ENCODE assay signal across 8 mouse cellular contexts in genomic region chr7:44816470-44817021, GRCm38 (mm10). TPM values are rescaled to one million over a fixed set of nuclear protein-coding genes. Genes with fewer than 3 reads are reported as not detected.
DNase-seq lines count a peak whose midpoint lies in the region; ATAC-seq and TF ChIP-seq lines count a peak whose summit lies in the region.

Gene Atf5, minus strand, starts transcription at chr7:44816658.

- under 1% methylated on average over 52 of the region's 57 CpGs for WGBS in bone marrow, adult 2 months
- WGBS in forebrain, embryonic 16.5 days: under 1% methylated on average over 51 of the region's 57 CpGs
- under 1% methylated on average over 55 of the region's 57 CpGs for WGBS in hindbrain, embryonic 13.5 days
- 2% methylated on average over 51 of the region's 57 CpGs for WGBS in liver, adult 2 months
- WGBS in neural tube, embryonic 13.5 days: under 1% methylated on average over 50 of the region's 57 CpGs

- H3K9me3 ChIP-seq in megakaryocyte, embryonic 14.5 days: no peaks in the 10 kb centered on the region
- no peaks in the 10 kb centered on the region for H3K9me3 ChIP-seq in forebrain, embryonic 16.5 days (ENCODE audit: control insufficient read depth, low read length)
- H3K9me3 ChIP-seq in hindbrain, embryonic 13.5 days: no peaks in the 10 kb centered on the region
- H3K9me3 ChIP-seq in neural tube, embryonic 13.5 days: no peaks in the 10 kb centered on the region

- H3K27me3 ChIP-seq in megakaryocyte, embryonic 14.5 days (replicated peaks): no peaks in the 10 kb centered on the region
- H3K27me3 ChIP-seq in forebrain, embryonic 16.5 days (replicated peaks; ENCODE audit: control insufficient read depth, insufficient read depth, low read length): no peaks in the 10 kb centered on the region
- no peaks in the 10 kb centered on the region for H3K27me3 ChIP-seq in hindbrain, embryonic 13.5 days
- H3K27me3 ChIP-seq in liver, adult 2 months (ENCODE audit: control insufficient read depth, insufficient read depth, low read length): no peaks in the 10 kb centered on the region
- no peaks in the 10 kb centered on the region for H3K27me3 ChIP-seq in neural tube, embryonic 13.5 days

- no peak for TF ChIP-seq CTCF in bone marrow, adult 2 months (IDR thresholded peaks at IDR 0.05; ENCODE audit: control insufficient read depth, insufficient read depth, low read length)
- no peak for TF ChIP-seq CTCF in liver, adult 2 months (IDR thresholded peaks at IDR 0.05; ENCODE audit: low read depth, low read length)

- peaks cover 66% of the 10 kb centered on the region for H3K36me3 ChIP-seq in megakaryocyte, embryonic 14.5 days (replicated peaks; ENCODE audit: low read length)
- H3K36me3 ChIP-seq in forebrain, embryonic 16.5 days (ENCODE audit: control insufficient read depth, insufficient read depth): no peaks in the 10 kb centered on the region
- H3K36me3 ChIP-seq in hindbrain, embryonic 13.5 days: 0 out of 2 replicates have a peak, but pooled peaks cover 5% of the 10 kb centered on the region
- peaks cover 17% of the 10 kb centered on the region for H3K36me3 ChIP-seq in liver, adult 2 months (ENCODE audit: control insufficient read depth, insufficient read depth, low read length)
- H3K36me3 ChIP-seq in neural tube, embryonic 13.5 days: peaks cover 4% of the 10 kb centered on the region; the same call in 1 of the 2 replicates

- peak within 1 kb of the TSS; percentile 98 for H3K4me3 ChIP-seq in megakaryocyte, embryonic 14.5 days (replicated peaks)
- peak within 1 kb of the TSS; percentile 89 for H3K4me3 ChIP-seq in bone marrow, adult 2 months (replicated peaks; ENCODE audit: control insufficient read depth, low read depth, low read length)
- peak within 1 kb of the TSS; percentile 88 for H3K4me3 ChIP-seq in forebrain, embryonic 16.5 days (replicated peaks; ENCODE audit: low read length)
- H3K4me3 ChIP-seq in hindbrain, embryonic 13.5 days: peak within 1 kb of the TSS; percentile 84
- peak within 1 kb of the TSS; percentile 87 for H3K4me3 ChIP-seq in liver, adult 2 months (ENCODE audit: insufficient read depth, low read depth, low read length)
- H3K4me3 ChIP-seq in neural tube, embryonic 13.5 days: peak within 1 kb of the TSS; percentile 84

- peak within 1 kb of the TSS; percentile 91 for H3K9ac ChIP-seq in forebrain, embryonic 16.5 days (replicated peaks; ENCODE audit: low read depth, low read length)
- peak within 1 kb of the TSS; percentile 93 for H3K9ac ChIP-seq in hindbrain, embryonic 13.5 days
- peak within 1 kb of the TSS; percentile 98 for H3K9ac ChIP-seq in liver, adult 2 months (ENCODE audit: low read depth, low read length)
- peak within 1 kb of the TSS; percentile 93 for H3K9ac ChIP-seq in neural tube, embryonic 13.5 days

- peaks cover 14% of the 10 kb centered on the region; the same call in 1 of the 2 replicates for H3K79me2 ChIP-seq in liver, adult 2 months (ENCODE audit: control insufficient read depth, insufficient read depth, low read length)

- H3K4me1 ChIP-seq in megakaryocyte, embryonic 14.5 days: peaks cover 72% of the 10 kb centered on the region
- H3K4me1 ChIP-seq in bone marrow, adult 2 months (ENCODE audit: control insufficient read depth, insufficient read depth, low read length): peaks cover 8% of the 10 kb centered on the region
- peaks cover 42% of the 10 kb centered on the region for H3K4me1 ChIP-seq in forebrain, embryonic 16.5 days (replicated peaks; ENCODE audit: control insufficient read depth, insufficient read depth, low read length)
- peaks cover 48% of the 10 kb centered on the region for H3K4me1 ChIP-seq in hindbrain, embryonic 13.5 days (replicated peaks)
- peaks cover 40% of the 10 kb centered on the region for H3K4me1 ChIP-seq in liver, adult 2 months (ENCODE audit: control insufficient read depth, insufficient read depth, low read length)
- peaks cover 56% of the 10 kb centered on the region for H3K4me1 ChIP-seq in neural tube, embryonic 13.5 days (replicated peaks)

- H3K27ac ChIP-seq in bone marrow, adult 2 months (ENCODE audit: control insufficient read depth, insufficient read depth, low read depth, low read length, poor library complexity): peak within 1 kb of the TSS; percentile 76
- H3K27ac ChIP-seq in forebrain, embryonic 16.5 days (ENCODE audit: low read length): peak within 1 kb of the TSS; percentile 89
- H3K27ac ChIP-seq in hindbrain, embryonic 13.5 days: peak within 1 kb of the TSS; percentile 94
- H3K27ac ChIP-seq in liver, adult 2 months (replicated peaks; ENCODE audit: insufficient read depth, low read depth, low read length): peak within 1 kb of the TSS; percentile 93
- H3K27ac ChIP-seq in neural tube, embryonic 13.5 days (replicated peaks): peak within 1 kb of the TSS; percentile 94

- DNase-seq in liver, adult 2 months (ENCODE audit: extremely low read depth, low read depth, low spot score): peak; percentile 73
- no peak for DNase-seq in right cerebral cortex, postnatal 36 days (ENCODE audit: low spot score in 2 of 2)

- H3K4me2 ChIP-seq in forebrain, embryonic 16.5 days (ENCODE audit: low read length): peak within 1 kb of the TSS; percentile 80
- H3K4me2 ChIP-seq in hindbrain, embryonic 13.5 days: peak within 1 kb of the TSS; percentile 83
- peak within 1 kb of the TSS; percentile 69 for H3K4me2 ChIP-seq in neural tube, embryonic 13.5 days

- ATAC-seq in megakaryocyte, adult 5-6 weeks (ENCODE audit: poor library complexity, severe bottlenecking): no peak
- ATAC-seq in forebrain, embryonic 16.5 days: peak; percentile 31
- ATAC-seq in hindbrain, embryonic 13.5 days (ENCODE audit: low FRiP score): peak; percentile 2; the same call in 1 of the 2 replicates
- ATAC-seq in neural tube, embryonic 13.5 days (ENCODE audit: low read depth): peak; percentile 45

- TF ChIP-seq POLR2A in bone marrow, adult 2 months (IDR thresholded peaks at IDR 0.05; ENCODE audit: borderline replicate concordance, control insufficient read depth, low read depth, low read length): no peak
- peak; percentile 44; the same call in 1 of the 2 replicates for TF ChIP-seq POLR2A in liver, adult 2 months (IDR thresholded peaks at IDR 0.05; ENCODE audit: extremely low read depth, insufficient read depth, low read length)

RNA-seq across cellular contexts. Expression of gene Atf5, which starts in this region (rescaled TPM):
- 279 and 321 TPM in 2 replicates for polyA plus RNA-seq in megakaryocyte, embryonic 14.5 days (2012; ENCODE audit: insufficient read depth, low replicate concordance)
- 2.1 and 2.6 TPM in 2 replicates for total RNA-seq in megakaryocyte, adult 5-6 weeks (2015)
- 1.9 and 5.3 TPM in 2 replicates for total RNA-seq in megakaryocyte, adult 5-6 weeks (2017)
- 24.5 and 32.7 TPM in 2 replicates for polyA plus RNA-seq in bone marrow, adult 2 months (2011; ENCODE audit: insufficient read depth, insufficient read length, low replicate concordance, missing spikeins)
- polyA plus RNA-seq in forebrain, embryonic 16.5 days (2015; fragmentation: Nextera tagmentation; extraction: Ambion mirVana): 3.4 and 3.7 TPM in 2 replicates
- 3.5 and 4.2 TPM in 2 replicates for polyA plus RNA-seq in hindbrain, embryonic 13.5 days (2015; fragmentation: Nextera tagmentation; extraction: Ambion mirVana)
- total RNA-seq in liver, adult 2 months (2014; rRNA removed): 22.9 and 43.9 TPM in 2 replicates
- 727 and 964 TPM in 2 replicates for polyA plus RNA-seq in liver, adult 2 months (2012; rRNA removed)
- polyA plus RNA-seq in neural tube, embryonic 13.5 days (2015; fragmentation: Nextera tagmentation; extraction: Ambion mirVana): 4.1 and 4.8 TPM in 2 replicates
